Mouse (Mus musculus): ENCODE results near the gene Pitpnm2. TPM values are rescaled to one million over a fixed set of nuclear protein-coding genes. Genes with fewer than 3 reads are reported as not detected.

The Pitpnm2 gene
- total RNA-seq, 2 experiments from 2014 or later = 3.1 to 8.8 TPM

- ATAC-seq (replicated peaks; ENCODE audit: poor library complexity, severe bottlenecking) = no peak
These were observed 63.7 kb downstream of the Pitpnm2 start for GRCm38 (mm10) chr5:124185706-124186464.

GRCm38 (mm10) chr5:124184898-124185701 lies 64.5 kb downstream of the Pitpnm2 start:
- ATAC-seq (replicated peaks; ENCODE audit: poor library complexity, severe bottlenecking) = no peak

GRCm38 (mm10) chr5:124184191-124184590 lies 65.4 kb downstream of the Pitpnm2 start:
- ATAC-seq (replicated peaks; ENCODE audit: poor library complexity, severe bottlenecking) = no peak

- ATAC-seq (replicated peaks; ENCODE audit: poor library complexity, severe bottlenecking) = no peak
These were observed 66.9 kb downstream of the Pitpnm2 start for GRCm38 (mm10) chr5:124182642-124183041.

- no peak for ATAC-seq (replicated peaks; ENCODE audit: poor library complexity, severe bottlenecking)
These were observed 67.5 kb downstream of the Pitpnm2 start for GRCm38 (mm10) chr5:124182097-124182496.

GRCm38 (mm10) chr5:124180500-124181167 lies 68.9 kb downstream of the Pitpnm2 start:
- ATAC-seq (replicated peaks; ENCODE audit: poor library complexity, severe bottlenecking) = no peak

GRCm38 (mm10) chr5:124179411-124179810 lies 70.1 kb downstream of the Pitpnm2 start:
- no peak for ATAC-seq (replicated peaks; ENCODE audit: poor library complexity, severe bottlenecking)

- ATAC-seq (replicated peaks; ENCODE audit: poor library complexity, severe bottlenecking) = no peak
These were observed 72.8 kb downstream of the Pitpnm2 start for GRCm38 (mm10) chr5:124176726-124177132.

GRCm38 (mm10) chr5:124175138-124175537 lies 74.4 kb downstream of the Pitpnm2 start:
- ATAC-seq (replicated peaks; ENCODE audit: poor library complexity, severe bottlenecking) = no peak

GRCm38 (mm10) chr5:124173012-124173985 lies 76.3 kb downstream of the Pitpnm2 start:
- no peak for ATAC-seq (replicated peaks; ENCODE audit: poor library complexity, severe bottlenecking)

GRCm38 (mm10) chr5:124172246-124172645 lies 77.3 kb downstream of the Pitpnm2 start:
- no peak for ATAC-seq (replicated peaks; ENCODE audit: poor library complexity, severe bottlenecking)

- no peak for ATAC-seq (replicated peaks; ENCODE audit: poor library complexity, severe bottlenecking)
These were observed 77.8 kb downstream of the Pitpnm2 start for GRCm38 (mm10) chr5:124171781-124172180.

- no peak for ATAC-seq (replicated peaks; ENCODE audit: poor library complexity, severe bottlenecking)
These were observed 80.3 kb downstream of the Pitpnm2 start for GRCm38 (mm10) chr5:124169224-124169621.

- ATAC-seq (replicated peaks; ENCODE audit: poor library complexity, severe bottlenecking) = no peak
These were observed 80.9 kb downstream of the Pitpnm2 start for GRCm38 (mm10) chr5:124168428-124169223.

GRCm38 (mm10) chr5:124167621-124168020 lies 81.9 kb downstream of the Pitpnm2 start:
- no peak for ATAC-seq (replicated peaks; ENCODE audit: poor library complexity, severe bottlenecking)

GRCm38 (mm10) chr5:124166741-124167140 lies 82.8 kb downstream of the Pitpnm2 start:
- no peak for ATAC-seq (replicated peaks; ENCODE audit: poor library complexity, severe bottlenecking)

GRCm38 (mm10) chr5:124165622-124166570 lies 83.7 kb downstream of the Pitpnm2 start:
- peak; percentile 60; the same call in 1 of the 2 replicates for ATAC-seq (replicated peaks; ENCODE audit: poor library complexity, severe bottlenecking)

GRCm38 (mm10) chr5:124163445-124163844 lies 86.1 kb downstream of the Pitpnm2 start:
- ATAC-seq (replicated peaks; ENCODE audit: poor library complexity, severe bottlenecking) = no peak

Measured in granulocyte monocyte progenitor cell, adult 5-6 weeks (primary cell).